Mouse (Mus musculus) liver, adult 2 months (tissue): ENCODE data around the gene Chst4. TPM values are rescaled to one million over a fixed set of nuclear protein-coding genes. Genes with fewer than 3 reads are reported as not detected.
A peak's percentile ranks its signal among the peaks of the same experiment; 100 is the strongest.

Experiments
- DNase-seq: peaks from one replicate; pipeline ENCODE4 v3.0.0-alpha.2; 2011; ENCODE audit warnings: low read depth, low spot score; ENCODE audit errors: extremely low read depth
- H3K27ac ChIP-seq: fragments of 200-500 bp; replicated peaks from 2 replicates; pipeline ENCODE4 v1.5.1; 2012; ENCODE audit warnings: low read depth, mild to moderate bottlenecking, control low read depth, inconsistent platforms, low read length; ENCODE audit not compliant: insufficient read depth
- H3K27me3 ChIP-seq: fragments of 200-500 bp; 2 replicates; pipeline ENCODE4 v1.6.1; 2012; ENCODE audit warnings: mild to moderate bottlenecking, moderate library complexity, low read length, inconsistent platforms; ENCODE audit not compliant: control insufficient read depth, insufficient read depth
- H3K36me3 ChIP-seq: fragments of 200-500 bp; 2 replicates; pipeline ENCODE4 v1.6.1; 2012; ENCODE audit warnings: low read length, inconsistent platforms; ENCODE audit not compliant: control insufficient read depth, insufficient read depth
- H3K4me1 ChIP-seq: fragments of 200-500 bp; 2 replicates; pipeline ENCODE4 v1.6.1; 2011; ENCODE audit warnings: low read length; ENCODE audit not compliant: control insufficient read depth, insufficient read depth
- H3K4me3 ChIP-seq: fragments of 200-500 bp; 2 replicates; pipeline ENCODE4 v1.5.1; 2011; ENCODE audit warnings: low read depth, mild to moderate bottlenecking, control low read depth, low read length, moderate library complexity; ENCODE audit not compliant: insufficient read depth
- H3K79me2 ChIP-seq: fragments of 200-500 bp; 2 replicates; pipeline ENCODE4 v1.6.1; 2012; ENCODE audit warnings: inconsistent platforms, mild to moderate bottlenecking, low read length, moderate library complexity; ENCODE audit not compliant: control insufficient read depth, insufficient read depth
- H3K9ac ChIP-seq: fragments of 200-500 bp; 2 replicates; pipeline ENCODE4 v1.6.1; 2012; ENCODE audit warnings: low read depth, mild to moderate bottlenecking, control low read depth, inconsistent platforms, low read length
- CTCF ChIP-seq: fragments of 200-500 bp; IDR thresholded peaks from 2 replicates; pipeline ENCODE4 v1.5.1; 2011; ENCODE audit warnings: low read depth, low read length, control low read depth
- POLR2A ChIP-seq: fragments of 200-500 bp; IDR thresholded peaks from 2 replicates; pipeline ENCODE4 v1.6.1; 2011; ENCODE audit warnings: low read length, control low read depth; ENCODE audit not compliant: insufficient read depth; ENCODE audit errors: extremely low read depth
- WGBS: fragments of 180-500 bp; shearing (Covaris S2); methylation state at CpG from one replicate; pipeline ENCODE4 v1.1.7; 2018; 5-methylcytosine and 5-hydroxymethylcytosine counted together
- polyA plus RNA-seq: library from polyadenylated mRNA; depleted of rRNA; stranded (reverse); fragments of >200 nt; gene quantifications from 2 replicates; pipeline ENCODE4 v1.2.3, GENCODE M21; 2012
- total RNA-seq: library from RNA; depleted of rRNA; stranded (reverse); fragments of >200 nt; gene quantifications from 2 replicates; pipeline ENCODE4 v1.2.3, GENCODE M21; 2014

Gene Chst4
- total and polyA plus RNA-seq, 2 experiments, result 0.18 to 0.39 TPM

DNA sequence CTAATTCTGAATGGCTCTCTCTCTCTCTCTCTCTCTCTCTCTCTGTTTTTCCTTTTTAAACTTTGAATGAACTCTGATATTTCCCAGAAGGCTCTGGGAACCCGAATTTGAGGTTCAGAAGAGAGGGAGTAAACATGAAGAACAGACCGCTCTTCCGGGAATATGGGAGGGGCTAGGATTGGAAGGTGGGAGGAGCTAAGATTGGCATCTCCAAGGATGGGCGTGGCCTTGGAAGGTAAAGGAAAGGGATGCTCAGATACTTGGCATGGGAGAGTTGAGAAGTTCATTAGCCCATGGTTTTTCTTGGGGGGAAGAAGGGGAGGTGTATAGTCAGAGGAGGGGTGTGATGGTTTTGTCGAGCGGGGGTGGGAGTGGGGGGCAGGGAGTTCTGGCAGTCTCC is 17.5 kb downstream of the Chst4 start:
- Histone ChIP-seq H3K27ac (no peak overlapping the region), H3K27me3 (no peaks in the 10 kb centered on the region), H3K36me3 (no peaks in the 10 kb centered on the region), H3K79me2 (no peaks in the 10 kb centered on the region), H3K4me3 (no peak overlapping the region), H3K9ac (no peak overlapping the region), H3K4me1 (no peaks in the 10 kb centered on the region)
- no peak for DNase-seq
- 56% methylated on average over 6 of the region's 6 CpGs for WGBS
- no peak for TF ChIP-seq CTCF
- TF ChIP-seq POLR2A, result no peak

DNA sequence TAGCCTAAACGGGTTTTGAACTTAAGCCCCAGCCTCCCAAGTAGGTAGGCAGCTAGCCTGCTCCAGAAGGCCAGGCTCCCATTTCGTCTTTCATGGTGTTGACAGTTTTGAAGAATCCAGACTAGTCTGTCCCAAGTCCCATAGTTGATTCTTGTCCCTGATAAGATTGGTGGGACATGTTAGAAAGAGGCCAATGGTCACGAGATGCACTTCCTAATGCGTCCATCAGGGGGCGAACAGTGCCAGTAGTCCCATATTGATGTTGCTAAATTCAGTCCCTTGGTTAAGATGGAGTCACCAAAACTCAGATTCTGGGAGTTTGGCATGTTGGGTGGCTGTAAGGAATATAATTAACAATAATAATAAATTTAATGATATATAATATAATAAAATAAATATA is 28.7 kb downstream of the Chst4 start:
- Histone ChIP-seq H3K79me2 (no peaks in the 10 kb centered on the region), H3K27ac (no peak overlapping the region), H3K4me1 (no peaks in the 10 kb centered on the region), H3K36me3 (no peaks in the 10 kb centered on the region), H3K27me3 (no peaks in the 10 kb centered on the region), H3K9ac (no peak overlapping the region), H3K4me3 (no peak overlapping the region; the same call in 1 of the 2 replicates)
- TF ChIP-seq CTCF, result peak; percentile 73
- no peak for TF ChIP-seq POLR2A
- DNase-seq, result peak; percentile 50
- WGBS, result 27% methylated on average over 5 of the region's 5 CpGs

DNA sequence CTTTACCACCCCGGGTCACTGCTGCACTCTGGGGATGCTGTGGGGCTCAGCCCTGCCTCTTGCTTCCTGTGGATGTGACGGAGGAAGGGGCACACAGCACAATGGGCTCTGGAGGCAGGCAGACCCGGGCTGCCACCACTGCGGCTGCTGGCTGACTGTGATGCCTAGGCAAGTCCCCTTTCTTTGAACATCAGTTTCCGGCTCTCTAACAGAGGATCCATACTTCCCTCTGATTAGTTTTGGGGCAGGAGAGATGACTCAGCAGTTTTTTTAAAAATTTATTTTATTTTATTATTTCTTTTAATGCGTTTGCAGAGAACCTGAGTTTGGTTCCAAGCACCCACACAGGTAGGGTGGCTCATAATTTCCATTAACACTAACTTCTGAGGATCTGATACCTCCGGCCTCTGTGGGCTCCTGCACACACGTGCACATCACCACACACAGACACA is 30.5 kb downstream of the Chst4 start:
- TF ChIP-seq POLR2A (no peak), CTCF (no peak)
- peaks cover 4% of the 10 kb centered on the region; the same call in 1 of the 2 replicates for H3K4me1 ChIP-seq
- DNase-seq, result no peak
- no peaks in the 10 kb centered on the region for H3K27me3 ChIP-seq
- H3K79me2 ChIP-seq, result no peaks in the 10 kb centered on the region
- H3K9ac ChIP-seq, result no peak overlapping the region
- 80% methylated on average over 8 of the region's 8 CpGs for WGBS
- H3K4me3 ChIP-seq, result no peak overlapping the region
- H3K27ac ChIP-seq, result no peak overlapping the region
- H3K36me3 ChIP-seq, result no peaks in the 10 kb centered on the region

DNA sequence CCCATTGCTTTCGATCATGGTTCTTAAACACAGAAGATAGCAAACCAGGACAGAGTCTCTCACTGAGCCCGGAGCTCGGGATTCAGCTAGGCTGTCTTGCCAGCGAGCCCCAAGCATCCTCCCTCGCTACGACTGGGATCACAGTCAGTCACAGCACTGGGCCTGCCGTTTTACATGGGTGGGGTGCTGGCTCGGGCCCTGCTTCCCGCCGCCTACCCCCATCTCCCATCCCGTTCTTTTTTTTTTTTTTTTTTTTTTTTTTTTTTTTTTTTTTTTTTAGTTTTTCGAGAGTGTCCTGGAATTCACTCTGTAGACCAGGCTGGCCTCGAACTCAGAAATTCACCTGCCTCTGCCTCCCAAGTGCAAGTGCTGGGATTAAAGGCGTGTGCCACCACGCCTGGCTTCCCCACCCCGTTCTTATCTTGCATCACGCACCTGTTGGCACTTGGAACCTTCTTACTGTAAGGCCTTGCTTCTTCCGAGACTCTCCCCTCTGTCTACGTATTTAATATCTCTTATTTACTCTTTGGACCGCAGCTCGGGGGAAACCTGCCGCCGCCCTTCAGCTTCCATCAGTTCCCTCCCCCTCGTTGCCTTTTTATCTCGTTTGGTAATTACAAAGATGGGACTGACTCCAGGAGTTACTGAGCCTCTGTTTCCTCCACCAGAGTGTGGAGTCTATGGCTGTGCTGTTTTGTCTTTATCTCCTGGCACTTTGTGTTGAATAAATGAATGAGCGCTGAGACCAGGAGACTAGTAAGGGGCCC is 31.1 kb downstream of the Chst4 start:
- Histone ChIP-seq H3K4me1 (peaks cover 4% of the 10 kb centered on the region; the same call in 1 of the 2 replicates), H3K79me2 (no peaks in the 10 kb centered on the region), H3K36me3 (no peaks in the 10 kb centered on the region), H3K27ac (no peak overlapping the region), H3K4me3 (no peak overlapping the region), H3K9ac (no peak overlapping the region), H3K27me3 (no peaks in the 10 kb centered on the region)
- TF ChIP-seq POLR2A (no peak), CTCF (no peak)
- no peak for DNase-seq
- 80% methylated on average over 26 of the region's 26 CpGs for WGBS

DNA sequence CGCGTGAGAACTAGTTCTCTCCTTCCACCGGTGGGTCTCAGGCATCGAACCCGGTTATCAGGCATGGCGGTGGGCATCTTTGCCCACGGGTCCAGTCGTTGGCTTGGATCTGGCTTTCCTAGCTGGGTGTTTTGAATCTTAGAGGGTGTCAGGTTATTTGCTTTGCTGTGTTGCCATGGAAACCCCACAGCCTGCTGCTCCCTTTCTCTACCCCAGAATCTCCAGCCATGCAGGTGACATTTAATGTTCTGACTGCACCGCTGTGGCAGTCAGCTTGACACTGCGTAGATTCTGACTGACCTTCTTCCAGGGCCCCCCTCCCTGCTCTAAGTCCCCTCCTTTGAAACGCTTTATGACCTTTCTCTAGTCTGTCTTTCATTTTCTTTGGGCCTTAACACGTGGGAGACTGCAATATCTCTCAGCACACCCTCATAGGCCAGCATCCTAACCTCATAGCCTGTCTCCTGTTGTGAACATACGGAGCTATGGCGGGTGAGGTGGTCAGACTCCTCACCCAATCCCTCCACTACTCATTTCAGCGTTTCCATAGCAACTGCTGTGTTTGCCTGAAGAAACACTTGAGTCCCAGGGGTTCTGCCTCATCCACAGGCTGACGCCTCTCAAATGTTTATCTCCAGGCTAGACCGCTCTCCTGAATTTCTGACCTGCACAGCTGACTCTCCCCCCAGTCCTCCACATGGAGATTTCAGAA is 33.1 kb downstream of the Chst4 start:
- Histone ChIP-seq H3K27ac (no peak overlapping the region), H3K79me2 (no peaks in the 10 kb centered on the region), H3K27me3 (no peaks in the 10 kb centered on the region), H3K36me3 (no peaks in the 10 kb centered on the region), H3K4me1 (peaks cover 4% of the 10 kb centered on the region; the same call in 1 of the 2 replicates), H3K4me3 (no peak overlapping the region), H3K9ac (no peak overlapping the region)
- WGBS, result 73% methylated on average over 17 of the region's 17 CpGs
- TF ChIP-seq CTCF (no peak), POLR2A (no peak)
- no peak for DNase-seq
